Mouse (Mus musculus) ZHBTc4 (cell line): ENCODE data around the gene Atp13a1.

Source experiments
- DNase-seq: peaks from one replicate; pipeline ENCODE4 v3.0.0-alpha.2; 2011; ENCODE audit warnings: low read depth, low spot score

The Atp13a1 gene

DNA sequence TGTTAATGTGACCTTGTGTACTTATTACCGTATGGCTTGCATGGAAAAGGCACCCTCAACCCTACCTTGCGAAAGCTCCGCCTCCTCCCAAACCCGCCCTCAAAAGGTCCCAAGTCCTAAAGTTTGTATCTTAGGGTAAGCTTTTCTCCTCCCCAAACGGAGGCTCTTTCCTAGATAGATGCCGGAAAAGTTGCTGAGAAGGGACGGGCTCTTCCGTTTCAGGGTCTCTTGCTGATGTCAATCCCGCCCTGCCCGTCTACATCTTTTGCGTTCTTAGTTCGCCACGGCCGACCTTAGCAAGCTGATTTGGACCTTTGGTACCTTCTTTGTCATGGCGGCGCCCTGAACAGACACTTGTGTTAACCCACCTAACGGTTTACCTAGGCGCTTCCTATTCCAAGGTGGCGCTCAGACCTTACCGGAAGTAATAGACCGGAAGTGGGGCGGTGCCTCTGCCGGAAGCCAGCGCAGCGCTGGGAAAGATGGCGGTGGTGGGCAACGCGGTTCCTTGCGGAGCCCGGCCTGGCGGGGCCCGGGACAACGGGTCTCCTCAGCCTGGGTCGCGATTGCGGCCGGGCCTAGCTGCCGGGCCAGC lies at the start of gene Atp13a1, which contains the start of gene Zfp866:
Gene Atp13a1, plus strand, starts transcription at position 391 of the 595 bp plus-strand sequence.
Gene Zfp866, minus strand, starts transcription at position 406 of the 595 bp plus-strand sequence.
- DNase-seq = peak; percentile 96

DNA sequence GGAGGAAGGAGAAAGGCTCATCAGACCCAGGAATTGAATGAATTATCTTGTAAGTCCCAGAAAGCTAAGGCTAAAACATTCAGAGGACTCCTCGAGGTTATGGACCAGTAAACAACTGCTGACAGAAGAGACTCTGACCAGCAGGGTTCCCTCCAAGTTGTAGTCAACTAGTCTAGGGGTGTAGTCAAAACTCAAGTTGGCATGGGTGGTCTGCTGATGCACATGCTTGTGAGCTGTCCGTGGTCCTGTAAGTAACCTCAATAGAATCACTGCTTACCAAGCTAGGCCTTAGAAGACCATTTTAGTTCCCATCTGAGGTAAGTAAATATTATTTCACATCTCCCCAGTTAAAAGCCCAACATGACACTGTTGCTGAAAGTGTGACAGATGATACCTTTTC lies 49.7 kb upstream of the Atp13a1 start:
- peak; percentile 25 for DNase-seq

DNA sequence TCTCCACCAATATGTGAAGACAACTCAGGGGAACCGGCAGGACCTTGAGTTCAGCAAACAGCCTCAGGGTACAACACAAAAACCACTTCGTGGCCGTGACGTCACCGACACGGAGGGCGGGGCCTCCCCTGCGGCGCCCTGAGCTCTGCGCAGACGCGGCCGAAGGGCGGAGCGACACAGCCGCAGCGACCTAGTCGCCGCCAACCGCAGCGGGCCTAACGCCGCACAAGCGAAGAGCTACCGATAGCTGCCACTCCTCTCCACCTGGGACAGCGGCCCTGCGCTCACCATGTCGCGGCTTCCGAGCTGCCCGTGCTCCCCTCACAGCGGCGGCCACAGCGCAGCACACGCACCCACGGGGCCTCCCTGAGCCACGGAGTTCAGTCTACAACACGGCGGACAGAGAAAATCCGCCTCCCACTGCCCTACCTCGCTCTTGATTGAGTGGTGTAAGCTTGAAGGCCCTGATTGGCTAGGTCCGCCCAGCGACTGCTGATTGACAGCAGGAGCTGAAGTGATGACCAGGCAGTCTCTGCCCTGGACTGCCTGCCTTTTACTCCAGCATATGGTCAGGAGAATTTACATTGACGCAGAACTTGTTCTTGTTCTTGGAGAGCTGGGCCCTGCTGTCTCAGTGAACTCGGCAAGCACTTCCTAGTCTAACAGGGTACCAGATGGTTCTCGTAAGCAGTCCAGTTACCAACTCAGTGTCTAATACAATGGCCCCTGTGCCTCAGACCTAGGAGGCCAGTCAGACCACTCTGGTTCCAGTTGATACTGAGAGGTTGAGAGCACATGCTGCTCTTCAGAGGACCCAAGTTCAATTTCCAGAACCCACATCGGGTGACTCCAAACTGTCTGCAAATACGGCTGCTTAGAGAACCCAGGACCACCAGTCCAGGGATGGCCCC lies 41.2 kb upstream of the Atp13a1 start, which contains the start of gene Zfp963:
Gene Zfp963, minus strand, starts transcription at position 427 of the 911 bp plus-strand sequence.
- peak; percentile 98 for DNase-seq

DNA sequence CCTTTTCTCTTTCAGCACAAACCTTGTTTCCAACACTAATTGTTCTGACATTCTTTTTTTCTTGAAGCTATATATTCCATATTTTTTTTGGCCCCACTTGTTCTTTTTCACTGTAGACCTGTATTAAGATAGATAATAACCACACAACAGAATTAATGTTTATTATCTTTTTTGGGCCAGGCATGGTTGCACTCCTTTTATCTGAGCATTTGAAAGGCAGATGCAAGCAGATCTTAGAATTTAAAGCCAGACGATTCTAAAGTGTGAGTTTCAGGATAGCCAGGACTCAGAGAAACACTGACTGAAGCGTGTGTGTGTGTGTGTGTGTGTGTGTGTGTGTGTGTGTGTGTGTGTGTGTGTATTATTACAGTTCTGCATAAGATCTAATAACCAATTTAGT lies 38.5 kb upstream of the Atp13a1 start:
- DNase-seq = no peak

DNA sequence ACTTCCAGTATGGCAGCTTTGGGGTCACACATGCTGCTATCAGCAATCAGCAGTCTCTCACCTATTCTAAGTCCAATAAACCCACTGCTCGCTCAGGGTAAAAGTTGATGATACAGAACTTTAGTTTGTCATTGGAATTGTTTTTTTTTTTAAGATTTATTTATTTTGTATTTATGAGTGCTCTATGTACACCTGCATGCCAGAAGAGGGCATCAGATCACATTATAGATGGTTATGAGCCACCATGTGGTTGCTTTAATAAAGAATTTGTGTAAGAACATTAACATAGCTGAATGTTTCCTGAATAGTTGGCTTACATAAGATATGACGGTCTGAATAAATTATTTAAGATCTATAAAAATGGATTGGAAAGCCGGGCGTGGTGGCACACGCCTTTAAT lies 32.6 kb upstream of the Atp13a1 start:
- DNase-seq = no peak

DNA sequence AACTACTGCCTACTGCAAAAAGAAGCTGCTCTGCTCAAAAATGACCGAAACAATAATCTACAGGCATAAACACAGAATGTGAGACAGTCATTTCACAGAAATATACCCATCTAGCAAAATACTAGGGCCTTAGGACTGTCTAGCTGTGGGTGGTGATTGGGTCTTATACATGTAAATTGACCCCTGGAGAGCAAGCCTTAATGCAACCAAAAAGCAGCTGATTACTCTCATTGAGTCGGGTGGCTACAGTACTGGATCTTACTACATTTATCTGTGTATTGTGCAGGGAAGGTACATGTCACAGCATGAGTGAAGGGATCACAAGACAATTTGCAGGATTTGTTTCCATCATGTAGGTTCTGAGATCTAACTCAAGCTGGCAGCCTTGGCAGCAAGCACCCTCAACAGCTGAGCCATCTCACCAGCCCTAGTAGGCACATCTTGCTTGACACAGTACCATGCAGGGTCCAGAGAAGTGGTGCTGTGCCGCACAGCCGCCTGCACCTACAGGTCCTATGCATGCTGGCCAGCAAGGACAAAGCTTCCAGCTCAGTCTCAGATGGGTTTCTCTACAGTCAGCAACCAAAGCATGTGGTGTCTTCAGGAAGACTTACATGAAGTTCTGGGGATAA lies 29.0 kb upstream of the Atp13a1 start:
- peak; percentile 61 for DNase-seq

DNA sequence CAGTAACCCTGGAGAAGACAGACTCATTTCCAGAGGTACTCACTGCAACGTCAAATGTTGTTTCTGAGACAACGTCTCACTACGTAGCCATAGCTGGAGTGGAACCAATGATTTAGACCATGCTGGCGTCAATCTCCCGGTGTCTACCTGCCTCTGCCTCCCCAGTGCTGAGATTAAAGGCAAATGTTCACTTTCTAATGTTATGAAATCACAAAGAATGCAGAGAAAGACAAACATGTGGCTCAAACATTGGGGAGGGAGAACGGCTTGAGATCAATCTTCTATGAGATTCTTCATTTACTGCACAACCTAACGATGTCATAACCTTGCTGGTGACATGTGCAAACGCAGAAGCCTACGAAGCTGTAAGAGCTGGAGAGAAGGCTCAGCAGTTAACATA lies 19.7 kb upstream of the Atp13a1 start:
- no peak for DNase-seq

DNA sequence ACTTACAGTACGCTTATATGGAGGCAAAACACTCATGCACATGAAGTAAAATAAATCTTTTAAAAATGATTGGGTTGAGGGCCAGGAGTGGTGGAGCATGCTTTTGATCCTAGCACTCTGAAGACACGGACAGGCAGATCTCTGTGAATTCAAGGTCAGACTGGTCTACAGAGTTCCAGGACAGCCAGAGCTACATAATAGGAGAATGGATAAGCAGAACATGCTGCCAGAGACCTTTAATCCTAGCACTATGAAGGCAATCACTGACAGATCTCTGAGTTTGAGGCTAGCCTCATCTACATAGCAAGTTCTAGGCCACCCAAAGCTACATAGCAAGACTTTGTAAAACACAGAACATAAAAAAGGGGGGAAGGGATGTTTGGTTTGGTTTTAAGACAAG lies 18.9 kb upstream of the Atp13a1 start:
- DNase-seq = no peak

DNA sequence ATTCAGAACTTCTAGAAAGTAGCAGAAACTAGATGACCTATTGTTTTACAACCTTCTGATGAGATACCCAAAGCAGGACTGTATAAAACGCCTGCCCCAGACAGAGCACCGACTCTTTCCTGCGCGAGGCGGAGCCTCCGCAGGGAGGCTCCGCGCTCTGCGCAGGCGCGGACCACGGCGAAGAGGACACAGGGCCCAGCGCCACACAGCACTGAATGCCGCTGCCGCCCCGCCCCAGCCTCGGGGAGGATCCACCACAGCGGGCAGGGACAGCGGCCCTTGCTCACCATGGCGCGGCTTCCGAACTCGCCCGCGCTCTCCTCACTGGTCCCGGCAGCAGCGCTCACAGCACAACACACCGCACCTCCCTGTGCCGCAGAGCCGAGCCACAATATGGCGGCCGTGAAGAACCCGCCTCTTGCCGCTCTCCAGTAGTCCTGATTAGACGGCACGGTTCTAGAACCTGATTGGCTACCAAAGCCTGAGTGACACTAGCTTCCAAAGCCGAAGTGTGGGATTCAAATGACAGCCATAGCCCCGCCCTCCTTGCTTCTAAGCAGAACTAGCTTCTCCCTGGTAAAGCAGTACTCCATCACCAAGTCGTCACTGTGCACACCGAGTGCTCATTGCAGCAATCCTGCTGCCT lies 16.3 kb upstream of the Atp13a1 start, which contains the start of gene Gm20422:
Gene Gm20422, minus strand, starts transcription at position 384 of the 646 bp plus-strand sequence.
- peak; percentile 99 for DNase-seq

DNA sequence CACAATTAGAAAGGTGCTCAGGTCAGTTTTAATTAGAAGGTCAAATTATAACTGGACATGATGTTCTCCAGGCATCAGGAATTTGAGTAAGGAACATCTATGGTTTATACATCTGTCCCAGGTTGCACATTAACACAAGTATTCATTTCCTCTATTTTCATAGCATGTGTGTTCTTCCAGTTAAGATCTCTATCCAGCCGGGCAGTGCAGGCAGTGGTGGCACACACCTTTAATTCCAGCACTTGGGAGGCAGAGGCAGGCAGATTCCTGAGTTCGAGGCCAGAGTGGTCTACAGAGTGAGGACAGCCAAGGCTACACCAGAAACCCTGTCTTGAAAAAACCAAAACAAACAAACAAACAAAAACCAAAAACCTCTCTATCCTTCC lies 15.8 kb upstream of the Atp13a1 start:
- DNase-seq = no peak

DNA sequence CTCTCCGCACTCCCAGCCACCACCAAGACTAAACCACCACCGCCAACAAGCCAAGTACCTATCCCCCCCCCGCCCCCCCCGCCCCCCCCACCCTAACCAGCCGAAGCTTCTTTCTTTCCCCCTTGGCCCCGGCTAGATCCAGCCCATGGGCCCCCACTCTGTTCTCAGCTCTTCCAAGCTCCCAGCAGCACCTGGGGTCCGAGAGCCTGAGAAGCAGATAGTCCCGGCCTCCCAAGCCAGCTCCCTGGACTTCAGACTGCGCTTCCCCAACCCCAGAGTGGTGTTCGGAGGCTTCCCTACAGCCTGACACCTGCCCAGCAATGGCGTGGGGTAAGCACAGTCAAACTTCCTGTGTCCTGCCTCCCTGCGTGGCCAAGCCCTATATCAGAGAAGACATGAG lies 13.9 kb upstream of the Atp13a1 start:
- peak; percentile 79 for DNase-seq

DNA sequence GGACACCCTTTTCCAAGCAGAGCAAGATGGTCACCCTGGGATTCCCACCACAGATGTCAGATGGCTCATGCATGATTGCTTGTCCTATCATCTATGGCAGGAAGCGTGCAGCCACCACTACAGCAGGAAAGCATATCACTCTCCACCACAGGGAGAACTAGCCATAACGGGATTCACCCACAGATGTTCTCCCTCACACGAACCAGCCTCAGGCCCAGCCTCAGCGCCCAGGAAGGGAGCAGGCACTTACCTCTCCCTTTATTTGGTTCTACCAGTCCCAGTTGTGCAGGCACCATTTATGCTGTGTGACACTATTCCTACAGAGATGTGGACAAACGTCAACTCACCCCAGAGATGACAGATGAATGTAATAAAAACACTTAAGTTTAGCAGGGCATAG lies 1.9 kb upstream of the Atp13a1 start:
- no peak for DNase-seq

DNA sequence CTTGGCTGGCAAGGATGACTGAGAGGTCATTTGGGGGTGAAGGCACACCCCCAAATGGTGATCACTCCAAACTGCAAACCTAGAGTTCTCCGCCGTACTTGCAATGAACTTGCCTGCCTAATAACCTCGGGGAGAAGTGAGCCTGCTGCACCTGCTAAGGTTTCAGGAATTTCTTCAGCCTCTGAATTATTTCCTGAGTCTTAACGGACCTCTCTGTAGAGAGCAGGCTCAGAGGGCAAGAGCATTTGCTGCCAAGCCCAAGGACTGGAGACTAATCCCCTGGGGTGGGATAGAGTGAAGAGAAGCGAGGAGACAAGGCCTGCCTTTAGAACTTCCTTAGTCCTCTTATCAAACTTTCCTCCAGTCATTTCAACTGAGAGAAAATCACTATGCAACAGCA lies 1.2 kb upstream of the Atp13a1 start:
- no peak for DNase-seq

DNA sequence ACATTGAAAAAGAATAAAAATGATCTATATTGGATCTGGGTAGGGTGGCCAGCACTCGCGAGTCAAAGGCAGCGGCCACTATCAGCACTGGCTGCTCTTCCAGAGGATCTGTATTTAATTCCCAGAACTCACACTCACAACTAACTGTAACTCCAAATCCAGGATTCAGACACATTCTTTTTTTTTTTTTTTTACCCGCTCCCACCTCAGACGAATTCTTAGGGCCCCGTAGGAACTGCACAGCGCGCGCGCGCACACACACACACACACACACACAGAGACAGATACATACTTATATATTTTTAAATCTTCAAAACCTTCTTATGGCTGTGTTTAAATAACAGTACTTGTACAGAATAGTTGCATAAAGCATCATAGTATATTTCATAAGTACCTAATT lies 599 bp upstream of the Atp13a1 start:
- no peak for DNase-seq

DNA sequence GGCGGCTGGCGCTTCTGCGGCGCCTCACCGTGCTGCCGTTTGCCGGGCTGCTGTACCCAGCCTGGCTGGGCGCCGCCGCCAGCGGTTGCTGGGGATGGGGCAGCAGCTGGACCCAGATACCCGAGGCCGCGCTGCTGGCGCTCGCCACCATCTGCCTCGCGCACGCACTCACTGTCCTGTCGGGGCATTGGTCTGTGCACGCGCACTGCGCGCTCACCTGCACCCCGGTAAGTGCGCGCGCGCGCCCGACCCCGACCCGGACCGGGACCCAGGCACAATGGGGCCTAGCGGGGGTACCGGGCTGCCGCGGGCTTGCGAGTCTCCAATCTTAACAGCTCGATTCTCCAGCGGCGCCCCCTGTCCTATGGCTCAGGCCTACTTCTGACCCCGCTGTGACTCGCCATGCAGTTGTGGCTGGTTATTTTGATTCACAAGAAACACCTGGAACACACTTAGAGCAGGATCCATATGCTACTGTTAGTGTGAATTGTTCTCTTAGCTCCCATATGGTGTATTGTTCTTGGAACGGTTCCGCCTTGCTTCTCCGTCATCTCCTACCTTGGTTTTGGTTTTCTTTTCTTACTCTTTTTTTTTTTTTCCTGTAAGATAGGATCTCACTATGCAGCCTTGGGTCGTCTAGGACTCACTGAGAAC lies 579 bp downstream of the Atp13a1 start:
- peak; percentile 63 for DNase-seq

DNA sequence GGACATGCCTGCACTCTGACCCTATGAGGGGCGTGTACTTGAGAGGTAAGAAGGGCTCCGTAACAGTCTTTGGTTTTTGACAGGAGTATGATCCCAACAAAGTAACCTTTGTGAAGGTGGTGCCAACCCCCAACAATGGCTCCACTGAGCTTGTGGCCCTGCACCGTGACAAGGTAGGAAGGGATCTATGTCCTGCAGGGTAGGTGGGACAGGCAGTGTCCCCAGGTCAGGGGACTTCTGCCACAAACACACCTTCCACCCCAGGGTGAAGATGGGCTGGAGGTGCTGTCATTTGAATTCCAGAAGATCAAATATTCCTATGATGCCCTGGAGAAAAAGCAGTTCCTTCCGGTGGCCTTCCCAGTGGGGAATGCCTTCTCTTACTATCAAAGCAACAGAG lies 2.7 kb downstream of the Atp13a1 start:
- DNase-seq = no peak

DNA sequence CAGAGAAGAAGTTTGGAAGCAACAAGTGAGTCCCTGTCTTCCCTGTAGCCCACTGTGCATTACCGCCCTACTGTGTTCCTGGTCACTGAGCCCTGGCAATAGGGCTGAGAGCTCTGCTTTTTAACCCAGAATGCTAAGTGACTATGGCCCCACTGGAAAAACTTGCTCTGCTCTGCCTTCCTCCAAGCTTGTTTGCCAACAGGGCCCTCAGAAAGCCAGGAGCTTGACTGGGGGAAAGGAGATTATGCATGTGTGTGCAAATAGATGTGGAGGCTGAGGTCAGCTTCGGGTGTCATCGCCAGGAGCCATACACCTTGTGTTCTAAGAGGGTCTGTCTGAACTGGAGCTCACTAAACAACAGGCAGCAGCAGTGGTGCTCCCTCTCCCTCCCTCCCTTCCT lies 3.1 kb downstream of the Atp13a1 start:
- no peak for DNase-seq

DNA sequence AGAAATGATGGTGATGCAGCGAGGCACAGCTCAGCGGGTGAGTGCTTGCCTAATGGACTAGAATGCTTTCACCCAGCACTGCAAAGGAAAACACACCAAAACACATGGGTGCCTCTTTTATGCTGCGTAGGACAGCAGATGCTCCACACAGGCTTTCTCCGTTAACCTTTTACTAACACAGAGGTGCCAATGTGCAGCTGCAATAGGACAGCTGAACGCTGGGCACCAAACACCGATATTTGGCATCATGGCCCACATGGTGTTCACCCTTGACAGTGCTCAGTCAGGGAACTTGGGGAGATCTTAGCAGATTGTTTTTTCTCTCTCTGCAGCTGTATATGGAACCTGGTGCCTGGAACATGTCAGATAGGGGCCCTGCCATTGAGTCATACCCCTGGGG lies 3.9 kb downstream of the Atp13a1 start:
- no peak for DNase-seq

DNA sequence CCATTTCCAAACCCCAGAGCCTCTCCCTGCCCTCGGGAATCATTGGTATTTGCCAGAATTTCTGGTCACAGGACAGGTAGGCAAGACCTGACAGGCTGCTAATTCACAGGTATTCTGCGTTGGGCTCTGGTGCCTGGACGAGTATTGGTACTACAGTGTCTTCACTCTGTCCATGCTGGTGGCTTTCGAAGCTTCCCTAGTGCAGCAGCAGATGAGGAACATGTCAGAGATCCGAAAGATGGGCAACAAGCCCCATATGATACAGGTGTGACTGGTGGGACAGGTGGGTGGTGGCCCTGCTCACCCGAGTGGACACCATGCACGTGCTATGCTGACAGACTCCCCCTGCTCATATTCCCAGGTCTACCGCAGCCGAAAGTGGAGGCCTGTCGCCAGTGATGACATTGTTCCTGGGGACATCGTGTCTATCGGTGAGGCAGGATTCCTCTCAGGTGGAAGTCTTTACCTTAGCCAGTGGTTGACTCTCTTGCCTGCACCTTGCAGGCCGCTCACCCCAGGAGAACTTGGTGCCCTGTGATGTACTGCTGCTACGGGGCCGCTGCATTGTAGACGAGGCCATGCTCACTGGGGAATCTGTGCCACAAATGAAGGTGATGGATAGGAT lies 5.9 kb downstream of the Atp13a1 start:
- DNase-seq = no peak

DNA sequence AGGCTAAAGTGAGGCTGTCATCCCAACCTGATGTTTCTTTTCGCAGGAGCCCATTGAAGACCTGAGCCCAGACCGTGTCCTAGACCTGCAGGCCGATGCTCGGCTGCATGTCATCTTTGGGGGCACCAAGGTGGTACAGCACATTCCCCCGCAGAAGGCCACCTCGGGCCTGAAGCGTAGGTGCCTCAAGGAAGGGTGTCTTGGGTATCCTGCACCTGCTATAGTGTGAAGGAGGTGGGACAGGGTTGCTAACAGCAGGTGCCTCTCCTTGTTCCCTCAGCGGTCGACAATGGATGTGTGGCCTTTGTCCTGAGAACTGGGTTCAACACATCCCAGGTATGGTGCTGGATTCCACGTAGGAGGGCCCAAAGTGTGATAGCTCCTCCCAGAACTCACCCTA lies 6.7 kb downstream of the Atp13a1 start:
- no peak for DNase-seq

DNA sequence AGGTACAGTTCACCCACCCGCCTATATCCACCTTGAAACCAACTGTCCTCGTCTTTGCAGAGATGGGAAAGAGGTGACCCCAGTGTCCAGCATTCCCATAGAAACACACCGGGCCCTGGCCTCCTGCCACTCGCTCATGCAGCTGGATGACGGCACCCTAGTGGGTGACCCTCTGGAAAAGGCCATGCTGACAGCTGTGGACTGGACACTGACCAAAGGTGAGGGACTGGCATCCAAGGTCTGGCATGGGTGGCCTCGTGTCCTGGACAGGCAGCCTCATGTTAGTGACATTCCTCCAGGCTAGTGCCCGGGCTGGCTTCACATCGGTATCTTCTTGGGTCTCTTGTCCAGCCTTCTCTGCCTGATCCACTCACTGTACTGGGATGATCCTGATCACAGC lies 8.3 kb downstream of the Atp13a1 start:
- no peak for DNase-seq
